Mouse (Mus musculus) bone marrow, adult 2 months (tissue): ENCODE measurements at regions not wholly inside any gene's neighbourhood (a gene's known extent, or its start where the extent isn't known, plus 50 kb on each side); places are given as distances from the start of the nearest gene placed in this dataset.

Experiments
- H3K27ac ChIP-seq: fragments of 200-500 bp; 2 replicates; pipeline ENCODE4 v1.5.1; 2012; ENCODE audit warnings: low read depth, mild to moderate bottlenecking, control low read depth, inconsistent platforms, low read length; ENCODE audit not compliant: control insufficient read depth, poor library complexity, insufficient read depth
- H3K4me1 ChIP-seq: fragments of 200-500 bp; 2 replicates; pipeline ENCODE4 v1.6.1; 2011; ENCODE audit warnings: low read length; ENCODE audit not compliant: control insufficient read depth, insufficient read depth
- H3K4me3 ChIP-seq: fragments of 200-500 bp; replicated peaks from 2 replicates; pipeline ENCODE3; 2011; ENCODE audit warnings: mild to moderate bottlenecking, low read depth, low read length, control low read depth; ENCODE audit not compliant: control insufficient read depth
- CTCF ChIP-seq: fragments of 200-500 bp; IDR thresholded peaks from 2 replicates; pipeline ENCODE4 v1.5.1; 2011; ENCODE audit warnings: low read length, control low read depth; ENCODE audit not compliant: control insufficient read depth, insufficient read depth
- POLR2A ChIP-seq: fragments of 200-500 bp; IDR thresholded peaks from 2 replicates; pipeline ENCODE4 v1.6.1; 2011; ENCODE audit warnings: low read depth, mild to moderate bottlenecking, control low read depth, low read length, borderline replicate concordance; ENCODE audit not compliant: control insufficient read depth
- WGBS: fragments of 180-500 bp; shearing (Covaris S2); methylation state at CpG from one replicate; pipeline ENCODE4 v1.1.7; 2018; 5-methylcytosine and 5-hydroxymethylcytosine counted together

GRCm38 (mm10) chr4:53915326-53915725 lies 89.5 kb downstream of the Tmem38b start:
- H3K4me3 ChIP-seq = no peak overlapping the region
- peaks cover 7% of the 10 kb centered on the region for H3K4me1 ChIP-seq
- TF ChIP-seq POLR2A (no peak), CTCF (no peak)
- H3K27ac ChIP-seq = no peak overlapping the region

GRCm38 (mm10) chr4:53919188-53919587 lies 93.3 kb downstream of the Tmem38b start:
- Histone ChIP-seq H3K4me1 (peaks cover 7% of the 10 kb centered on the region), H3K4me3 (no peak overlapping the region), H3K27ac (no peak overlapping the region)
- TF ChIP-seq POLR2A (no peak), CTCF (peak; percentile 64)

- Histone ChIP-seq H3K4me3 (no peak overlapping the region), H3K27ac (no peak overlapping the region), H3K4me1 (peaks cover 3% of the 10 kb centered on the region)
- TF ChIP-seq CTCF = no peak
- TF ChIP-seq POLR2A = no peak
- 1% methylated on average over 2 of the region's 2 CpGs for WGBS
These were observed 94.7 kb downstream of the Tmem38b start for GRCm38 (mm10) chr4:53920587-53920986.

GRCm38 (mm10) chr4:53931068-53931467 lies 105.2 kb downstream of the Tmem38b start:
- H3K4me3 ChIP-seq = no peak overlapping the region
- 78% methylated on average over 3 of the region's 3 CpGs for WGBS
- peaks cover 2% of the 10 kb centered on the region for H3K4me1 ChIP-seq
- H3K27ac ChIP-seq = no peak overlapping the region
- no peak for TF ChIP-seq POLR2A
- no peak for TF ChIP-seq CTCF

- peaks cover 2% of the 10 kb centered on the region for H3K4me1 ChIP-seq
- WGBS = 1% methylated on average over 10 of the region's 10 CpGs
- H3K27ac ChIP-seq = no peak overlapping the region
- no peak overlapping the region for H3K4me3 ChIP-seq
- TF ChIP-seq CTCF (peak; percentile 84), POLR2A (no peak)
These were observed 105.7 kb downstream of the Tmem38b start for GRCm38 (mm10) chr4:53931499-53931898.

GRCm38 (mm10) chr4:53935306-53935705 lies 109.5 kb downstream of the Tmem38b start:
- Histone ChIP-seq H3K4me1 (peaks cover 2% of the 10 kb centered on the region; the same call in 1 of the 2 replicates), H3K27ac (no peak overlapping the region), H3K4me3 (no peak overlapping the region)
- 4% methylated on average over 5 of the region's 5 CpGs for WGBS
- TF ChIP-seq POLR2A (no peak), CTCF (no peak)

GRCm38 (mm10) chr4:53948736-53949135 lies 122.9 kb downstream of the Tmem38b start:
- no peaks in the 10 kb centered on the region for H3K4me1 ChIP-seq
- TF ChIP-seq POLR2A = no peak
- TF ChIP-seq CTCF = no peak
- no peak overlapping the region for H3K27ac ChIP-seq
- 79% methylated on average over 7 of the region's 7 CpGs for WGBS
- no peak overlapping the region for H3K4me3 ChIP-seq

- H3K4me1 ChIP-seq = no peaks in the 10 kb centered on the region
- 78% methylated on average over 3 of the region's 3 CpGs for WGBS
- no peak overlapping the region for H3K4me3 ChIP-seq
- H3K27ac ChIP-seq = no peak overlapping the region
- TF ChIP-seq CTCF = no peak
- TF ChIP-seq POLR2A = no peak
These were observed 123.3 kb downstream of the Tmem38b start for GRCm38 (mm10) chr4:53949164-53949563.

- TF ChIP-seq POLR2A (no peak), CTCF (no peak)
- Histone ChIP-seq H3K4me1 (no peaks in the 10 kb centered on the region), H3K4me3 (no peak overlapping the region), H3K27ac (no peak overlapping the region)
- WGBS = 81% methylated on average over 6 of the region's 6 CpGs
These were observed 124.7 kb downstream of the Tmem38b start for GRCm38 (mm10) chr4:53950496-53950895.
